Mouse (Mus musculus) kidney, embryonic 14.5 days (tissue): ENCODE measurements around the gene Minos1. TPM values are rescaled to one million over a fixed set of nuclear protein-coding genes. Genes with fewer than 3 reads are reported as not detected.

Source experiments
- ATAC-seq: fragments of 200-750 bp; cut with Nextera tagmentation; 2 replicates; pipeline ENCODE4 v1.8.0; 2017; ENCODE audit warnings: moderate number of reproducible peaks, mild to moderate bottlenecking, moderate TSS enrichment, moderate library complexity; ENCODE audit not compliant: low FRiP score, low TSS enrichment
- H3K27ac ChIP-seq: fragments of 300-500 bp; sonication (generic); 2 replicates; pipeline ENCODE4 v1.5.1; 2014; ENCODE audit warnings: low read depth, mild to moderate bottlenecking, low read length, moderate library complexity, mixed read lengths
- H3K27me3 ChIP-seq: fragments of 300-500 bp; sonication (generic); 2 replicates; pipeline ENCODE4 v1.6.1; 2014; ENCODE audit warnings: mild to moderate bottlenecking, low read length; ENCODE audit not compliant: control insufficient read depth, insufficient read depth
- H3K36me3 ChIP-seq: fragments of 300-500 bp; sonication (generic); 2 replicates; pipeline ENCODE4 v1.6.1; 2014; ENCODE audit warnings: low read length, mixed read lengths; ENCODE audit not compliant: control insufficient read depth, insufficient read depth
- H3K4me1 ChIP-seq: fragments of 300-500 bp; sonication (generic); 2 replicates; pipeline ENCODE4 v1.6.1; 2014; ENCODE audit warnings: low read length, mixed read lengths; ENCODE audit not compliant: control insufficient read depth, insufficient read depth
- H3K4me2 ChIP-seq: fragments of 300-500 bp; sonication (generic); replicated peaks from 2 replicates; pipeline ENCODE4 v1.6.1; 2014; ENCODE audit warnings: low read depth, mild to moderate bottlenecking, low read length
- H3K4me3 ChIP-seq: fragments of 300-500 bp; sonication (generic); 2 replicates; pipeline ENCODE4 v1.5.1; 2014; ENCODE audit warnings: mild to moderate bottlenecking, low read length
- H3K9ac ChIP-seq: fragments of 300-500 bp; sonication (generic); 2 replicates; pipeline ENCODE4 v1.6.1; 2014; ENCODE audit warnings: low read depth, mild to moderate bottlenecking, low read length, moderate library complexity
- H3K9me3 ChIP-seq: fragments of 300-500 bp; sonication (generic); 2 replicates; pipeline ENCODE4 v1.6.1; 2016; ENCODE audit warnings: low read length; ENCODE audit not compliant: control insufficient read depth
- WGBS: fragments of 180-500 bp; shearing (Covaris S2); extraction: QIAGEN DNeasy Blood & Tissue Kit; methylation state at CpG from one replicate; pipeline ENCODE4 v1.1.7; 2014; 5-methylcytosine and 5-hydroxymethylcytosine counted together
- polyA plus RNA-seq: library from polyadenylated mRNA; unstranded; fragments of >200 nt; fragmentation: Nextera tagmentation; extraction: Ambion mirVana; gene quantifications from 2 replicates; pipeline ENCODE4 v1.2.1, GENCODE M21; 2014

The Minos1 gene
- polyA plus RNA-seq, 1 experiment from 2014 or later, result 509 TPM

DNA sequence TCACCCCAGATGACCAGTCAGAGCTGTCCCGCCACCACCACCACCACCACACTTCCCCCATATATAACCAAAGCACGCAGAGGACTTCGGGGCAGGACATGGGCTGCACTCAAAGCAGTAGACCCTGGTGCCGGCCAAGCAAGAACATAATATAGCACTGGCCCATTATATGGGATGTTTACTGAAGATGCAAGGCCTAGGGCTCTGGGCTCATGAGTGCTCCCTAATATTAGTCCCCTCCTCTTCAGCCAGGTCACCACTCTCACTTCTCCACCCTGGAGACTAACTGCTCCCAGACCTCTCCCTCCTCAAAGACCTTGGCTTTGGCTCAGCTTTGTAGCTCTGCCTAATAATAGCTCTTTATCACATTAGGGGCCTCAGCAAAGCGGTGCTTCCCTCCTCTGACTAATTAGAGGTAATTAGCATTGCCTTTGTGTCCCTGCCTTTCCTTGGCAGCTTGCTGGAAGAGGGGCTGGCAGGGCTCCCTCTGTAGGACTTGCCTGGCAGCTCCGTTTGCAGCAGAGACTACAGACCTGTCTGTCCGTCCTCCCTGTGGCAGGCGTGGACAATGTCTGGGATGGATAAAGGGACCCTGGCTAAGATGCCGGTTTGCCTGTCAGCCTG, 76.5 kb downstream of the Minos1 start:
- no peak overlapping the region for H3K4me2 ChIP-seq
- H3K27ac ChIP-seq, result no peak overlapping the region
- H3K27me3 ChIP-seq, result no peaks in the 10 kb centered on the region
- WGBS, result 51% methylated on average over 9 of the region's 9 CpGs
- no peak for ATAC-seq
- H3K4me3 ChIP-seq, result no peak overlapping the region
- H3K36me3 ChIP-seq, result no peaks in the 10 kb centered on the region
- no peaks in the 10 kb centered on the region for H3K9me3 ChIP-seq
- no peak overlapping the region for H3K9ac ChIP-seq
- no peaks in the 10 kb centered on the region for H3K4me1 ChIP-seq

DNA sequence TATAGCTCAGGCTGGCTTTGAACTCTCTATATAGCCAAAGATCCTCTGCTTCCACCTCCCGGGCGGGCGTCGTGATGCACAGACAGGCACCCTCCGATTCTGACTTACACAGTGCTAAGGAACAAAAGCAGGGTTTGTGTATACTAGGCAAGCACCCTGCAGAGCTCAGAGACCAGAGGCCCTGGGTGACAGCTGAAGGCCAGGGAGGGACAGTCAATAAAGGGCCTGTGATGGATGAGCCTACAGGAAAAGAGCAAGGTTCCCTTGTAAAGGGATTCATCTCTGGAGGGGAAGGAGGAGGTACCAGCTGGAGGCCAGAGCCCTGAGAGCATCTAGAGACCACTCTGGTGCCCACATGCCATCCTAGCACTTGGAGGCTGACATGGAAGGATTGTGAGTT, 77.5 kb downstream of the Minos1 start:
- 50% methylated on average over 5 of the region's 5 CpGs for WGBS
- Histone ChIP-seq H3K27me3 (no peaks in the 10 kb centered on the region), H3K9ac (no peak overlapping the region), H3K4me1 (no peaks in the 10 kb centered on the region), H3K9me3 (no peaks in the 10 kb centered on the region), H3K27ac (no peak overlapping the region), H3K36me3 (no peaks in the 10 kb centered on the region), H3K4me2 (no peak overlapping the region), H3K4me3 (no peak overlapping the region)
- ATAC-seq, result no peak

DNA sequence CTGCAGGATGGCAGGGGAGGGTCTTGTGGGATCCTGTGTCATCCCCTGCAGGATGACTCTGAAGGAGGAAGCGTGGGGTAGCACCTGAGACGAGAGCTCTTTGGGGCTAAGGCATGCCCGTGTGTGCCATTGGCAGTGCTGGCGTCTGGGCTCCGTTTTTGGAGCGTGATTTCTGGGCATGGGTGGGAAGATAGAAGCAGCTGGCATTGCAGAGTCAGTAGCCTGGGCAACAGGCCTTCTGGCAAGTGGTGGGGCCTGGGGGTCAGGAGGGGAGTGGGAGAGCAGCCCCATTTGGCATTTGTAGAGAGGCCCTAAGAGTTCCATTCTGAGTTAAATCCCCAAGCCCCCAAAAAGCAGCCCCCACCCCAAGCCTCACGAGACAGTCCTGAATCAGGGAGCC, 78.1 kb downstream of the Minos1 start:
- WGBS, result 81% methylated on average over 7 of the region's 7 CpGs
- no peak for ATAC-seq
- Histone ChIP-seq H3K9me3 (no peaks in the 10 kb centered on the region), H3K36me3 (no peaks in the 10 kb centered on the region), H3K27ac (no peak overlapping the region), H3K4me1 (no peaks in the 10 kb centered on the region), H3K27me3 (no peaks in the 10 kb centered on the region), H3K4me2 (no peak overlapping the region), H3K4me3 (no peak overlapping the region), H3K9ac (no peak overlapping the region)

Other genes with a start within 250 kb of the Minos1 start
- gene Otud3, start 217.2 kb downstream of the Minos1 start, polyA plus RNA-seq, result 3.0 and 4.2 TPM in 2 replicates
- gene Rnf186, start 164.0 kb downstream of the Minos1 start, polyA plus RNA-seq, result 4.3 and 5.8 TPM in 2 replicates
- 3.5 and 4.7 TPM in 2 replicates for gene Tmco4, start 158.2 kb downstream of the Minos1 start, polyA plus RNA-seq
- 0.10 and 0.12 TPM in 2 replicates for gene Htr6, start 55.5 kb downstream of the Minos1 start, polyA plus RNA-seq
- gene Nbl1, start 38.1 kb downstream of the Minos1 start, polyA plus RNA-seq, result 15.5 and 22.3 TPM in 2 replicates
- gene Capzb, start 61.8 kb upstream of the Minos1 start, polyA plus RNA-seq, result 256 and 319 TPM in 2 replicates
- 10.4 and 13.3 TPM in 2 replicates for gene Pqlc2, start 179.6 kb upstream of the Minos1 start, polyA plus RNA-seq
- gene Akr7a5, start 179.6 kb upstream of the Minos1 start, polyA plus RNA-seq, result 139 and 141 TPM in 2 replicates
- 134 and 143 TPM in 2 replicates for gene Mrto4, start 221.5 kb upstream of the Minos1 start, polyA plus RNA-seq
- 13.1 and 25.8 TPM in 2 replicates for gene Emc1, start 221.5 kb upstream of the Minos1 start, polyA plus RNA-seq
- 69.0 and 88.6 TPM in 2 replicates for gene Ubr4, start 221.5 kb upstream of the Minos1 start, polyA plus RNA-seq